Mouse (Mus musculus): ENCODE data around the gene Etv2.
A peak's percentile ranks its signal among the peaks of the same experiment; 100 is the strongest.

GRCm38 (mm10) chr7:30599933-30600353 is 35.7 kb downstream of the Etv2 start:
- TF ChIP-seq POLR2A (IDR thresholded peaks at IDR 0.05; ENCODE audit: borderline replicate concordance, extremely low read depth, low read depth, low read length) = peak; percentile 42; the same call in 1 of the 2 replicates
- no peak for TF ChIP-seq CTCF (IDR thresholded peaks at IDR 0.05; ENCODE audit: insufficient read depth, low read length)

All from lung, adult 2 months (tissue).